Mouse (Mus musculus): ENCODE measurements around the gene C3. TPM values are rescaled to one million over a fixed set of nuclear protein-coding genes. Genes with fewer than 3 reads are reported as not detected.

The C3 gene
- polyA plus RNA-seq, 3 experiments from 2014 or later: 1.0 to 3.6 (median 1.8) TPM

DNA sequence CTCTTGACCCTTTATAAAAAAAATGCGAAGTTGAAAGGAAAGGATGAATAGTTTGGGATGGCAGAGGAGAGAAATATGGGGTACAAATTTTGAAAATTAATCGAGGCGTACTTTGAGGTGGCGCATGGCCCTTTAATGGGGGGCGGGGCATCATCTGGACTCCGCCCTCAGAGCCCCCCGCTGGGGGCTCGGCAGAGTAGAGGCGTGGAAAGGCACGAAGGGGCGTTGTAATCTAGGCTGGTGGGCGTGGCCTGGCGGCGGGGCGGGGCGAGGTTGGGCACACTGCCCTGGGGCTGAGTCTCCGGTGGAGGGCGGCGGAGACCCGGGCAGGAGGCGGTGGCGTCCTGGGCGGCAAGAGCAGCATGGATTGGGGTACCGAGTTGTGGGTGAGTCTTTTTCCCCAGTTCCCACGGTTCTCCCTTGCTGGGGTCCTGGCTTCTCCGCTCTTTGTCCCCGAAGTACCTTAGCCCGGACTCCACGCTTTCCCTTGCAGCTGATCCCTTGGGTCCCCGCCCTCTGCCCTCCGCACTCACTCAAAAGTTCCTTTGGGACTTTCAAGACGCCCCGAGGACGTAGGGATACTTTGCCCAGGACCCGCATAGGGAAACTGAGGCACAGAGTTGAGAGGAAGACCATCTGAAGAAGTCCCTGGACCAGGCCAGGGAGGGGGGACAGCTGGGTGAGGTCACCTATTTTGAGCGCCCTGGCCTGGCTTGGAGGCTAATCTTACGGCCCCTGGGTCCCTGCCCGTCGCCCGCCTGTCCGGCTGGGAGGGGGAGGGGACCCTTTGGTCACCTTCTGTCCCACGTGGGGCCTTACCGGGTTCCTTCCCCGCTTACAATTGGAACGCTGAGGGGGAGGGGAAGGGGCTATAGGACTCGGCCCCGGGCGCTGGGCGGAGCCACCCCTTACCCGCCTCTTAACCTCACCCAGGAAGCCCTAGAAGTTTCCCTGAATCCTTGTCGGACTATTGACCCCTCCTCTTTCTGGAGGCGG is 21.5 kb upstream of the C3 start, which contains the start of gene Trip10:
TSS of gene Trip10 (plus strand) at position 270 of the 996 bp plus-strand sequence.
- peak; percentile 38 for ATAC-seq

GRCm38 (mm10) chr17:57248771-57249170 is 20.8 kb upstream of the C3 start:
- no peak for ATAC-seq

DNA sequence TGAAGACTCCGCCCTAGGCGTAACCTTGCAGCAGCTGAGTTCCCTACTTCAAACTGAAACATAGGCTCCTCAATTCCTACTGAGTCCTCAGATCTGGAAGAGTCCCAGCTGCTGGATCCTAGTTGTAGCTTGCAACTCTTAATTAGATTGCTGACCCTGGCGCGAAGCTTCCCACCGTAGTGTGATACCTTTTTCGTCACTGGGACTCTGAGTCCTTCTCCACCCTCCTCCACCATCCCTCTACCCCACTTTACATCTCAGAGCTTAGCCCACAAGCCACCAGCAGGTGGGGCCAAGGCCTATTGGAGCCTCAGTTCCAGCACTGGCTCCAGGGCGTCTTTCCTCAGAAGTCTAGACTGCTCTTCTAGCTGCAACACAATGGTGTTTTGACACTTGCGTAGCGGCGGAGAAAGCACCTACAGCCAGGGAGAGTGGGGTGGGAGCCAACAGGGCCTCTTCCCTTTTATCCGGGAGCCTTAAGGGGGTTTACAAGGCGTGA is 20.3 kb upstream of the C3 start, which contains the start of gene Gpr108:
TSS of gene Gpr108 (minus strand) at position 246 of the 499 bp plus-strand sequence.
- ATAC-seq: peak; percentile 64

- peak; percentile 86 for ATAC-seq
These were observed 19.7 kb upstream of the C3 start for GRCm38 (mm10) chr17:57247393-57248200.

DNA sequence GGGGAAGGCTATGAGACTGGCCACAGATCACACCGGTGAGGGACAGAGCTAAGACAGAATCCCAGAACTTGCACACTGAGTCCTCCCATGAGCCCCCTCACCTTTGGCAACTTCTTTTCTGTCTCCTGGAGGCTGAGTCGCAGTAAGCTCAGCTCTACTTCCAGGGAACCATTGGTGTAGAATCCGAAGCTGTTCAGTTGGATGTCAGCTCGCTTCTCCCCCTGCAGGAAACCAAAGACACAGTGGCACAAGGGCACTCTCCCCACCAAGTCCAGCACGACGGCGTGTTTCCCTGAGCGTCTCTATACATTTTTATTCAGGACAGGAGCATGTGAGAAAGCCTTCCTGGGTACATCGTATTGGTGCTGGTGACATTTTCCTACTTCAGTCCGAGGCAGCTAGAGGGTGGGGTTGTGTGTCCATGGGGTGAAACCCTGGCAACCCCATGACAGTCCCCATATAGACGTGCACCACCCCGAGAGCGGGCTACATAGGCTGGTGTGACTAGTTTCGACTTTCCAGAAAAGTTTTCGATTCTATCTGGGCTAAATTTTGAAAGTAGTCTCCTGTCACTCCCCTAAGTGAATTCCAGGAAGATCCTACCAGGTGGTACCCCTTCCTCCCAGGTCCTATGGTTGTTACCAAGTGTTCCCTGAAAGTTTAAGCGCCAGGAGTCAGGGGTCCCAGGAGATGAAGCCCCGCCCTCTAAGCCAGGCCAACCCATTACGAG is 18.9 kb upstream of the C3 start:
- no peak for ATAC-seq

DNA sequence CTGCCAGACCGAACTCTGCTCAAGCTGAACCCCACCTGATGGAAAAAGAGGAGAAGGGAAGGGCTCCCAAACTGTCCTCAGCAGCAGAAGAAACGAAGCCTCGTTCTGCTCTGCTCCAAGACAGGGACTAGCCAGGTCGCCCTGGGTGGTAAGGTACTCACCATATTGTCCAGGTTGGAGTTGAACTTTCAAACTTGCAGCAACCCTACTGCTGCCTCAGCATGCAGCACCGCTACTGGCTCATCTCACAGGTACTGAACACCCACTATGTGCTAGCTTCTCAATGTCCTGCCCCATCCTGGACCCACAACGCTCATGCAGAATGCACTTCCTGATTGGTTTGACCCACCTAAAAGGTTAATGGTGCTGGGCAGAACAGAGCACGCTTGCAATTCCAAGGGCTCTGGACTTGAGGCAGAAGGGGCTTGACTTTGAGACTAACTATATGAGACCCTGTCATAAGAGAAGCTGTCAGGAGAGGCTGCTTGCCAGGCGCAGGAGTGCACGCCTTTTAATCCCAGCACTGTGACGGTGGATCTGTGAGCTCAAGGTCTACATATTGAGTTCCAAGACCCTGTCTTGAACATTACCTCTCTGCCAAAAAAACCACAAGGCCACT is 17.5 kb upstream of the C3 start:
- no peak for ATAC-seq

DNA sequence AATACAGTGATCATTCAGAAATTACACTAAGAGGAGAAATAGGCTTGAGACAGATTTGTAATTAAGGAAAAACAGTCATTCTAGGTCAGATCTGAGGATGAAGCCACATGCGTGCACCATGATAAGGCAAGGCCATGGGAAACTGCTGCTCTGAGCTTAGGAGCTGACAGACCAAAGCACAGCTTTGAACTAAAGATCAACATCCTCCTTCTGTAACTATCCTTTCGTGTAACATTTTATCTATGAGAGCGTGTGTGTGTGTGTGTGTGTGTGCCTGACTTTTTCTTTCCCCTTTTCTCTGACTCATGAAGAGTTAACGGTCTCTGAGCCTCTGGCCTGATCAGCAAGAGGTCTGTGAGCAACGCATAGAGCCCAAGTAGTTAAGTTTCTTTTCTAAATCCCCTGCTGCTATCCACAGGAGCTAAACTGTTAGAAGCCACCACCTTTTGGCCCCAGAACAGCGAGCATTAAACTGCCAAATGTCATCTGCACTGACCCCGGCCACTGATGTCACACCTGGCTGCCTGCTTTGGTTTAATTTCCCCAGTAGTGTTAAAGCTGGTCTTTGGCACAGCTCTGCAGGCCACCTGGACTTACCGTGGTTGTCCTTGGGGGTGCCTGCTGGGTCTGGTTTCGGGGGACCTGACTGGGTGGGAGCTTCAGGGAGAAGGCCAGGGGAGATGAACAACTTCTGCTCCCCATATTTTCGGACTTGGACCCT is 15.9 kb upstream of the C3 start:
- ATAC-seq: no peak

DNA sequence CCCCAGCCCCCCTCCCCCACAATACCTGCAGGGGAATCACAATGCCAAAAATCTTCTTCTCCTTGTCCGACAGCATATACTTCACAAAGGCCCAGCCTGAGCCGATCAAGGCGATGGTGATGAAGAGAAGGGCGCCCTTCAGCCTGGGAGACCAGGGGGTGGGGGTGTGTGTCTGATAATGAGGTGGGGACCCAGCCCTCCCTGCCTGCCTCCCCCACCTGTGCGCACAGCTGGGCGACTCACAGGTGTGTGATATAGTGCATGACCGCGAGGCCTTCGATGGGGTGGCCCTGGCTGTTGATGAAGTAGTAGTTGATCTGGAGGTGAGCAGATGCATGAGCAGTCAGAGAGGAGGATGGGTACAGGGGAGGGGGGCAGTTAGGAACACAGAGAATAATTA is 9.2 kb upstream of the C3 start:
- ATAC-seq: no peak

DNA sequence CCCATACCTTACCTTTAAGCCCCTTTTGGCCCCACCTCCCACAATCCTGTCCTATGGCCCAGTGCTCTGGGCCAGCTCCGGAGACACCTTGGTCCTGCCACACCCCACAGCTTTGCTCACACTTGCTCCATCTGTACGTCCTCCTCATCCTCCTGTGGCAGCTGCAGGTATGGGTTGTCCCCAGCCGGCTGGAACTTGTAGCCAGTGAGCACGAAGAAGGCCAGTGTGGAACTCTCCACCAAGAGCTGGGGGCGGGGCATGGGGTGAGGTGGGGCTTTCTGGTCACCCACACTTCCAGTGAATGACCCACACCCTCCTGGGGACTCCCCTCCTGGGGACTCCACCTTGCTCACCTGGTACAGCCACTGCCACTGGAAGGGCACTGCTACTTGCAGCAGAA is 7.9 kb upstream of the C3 start:
- no peak for ATAC-seq

DNA sequence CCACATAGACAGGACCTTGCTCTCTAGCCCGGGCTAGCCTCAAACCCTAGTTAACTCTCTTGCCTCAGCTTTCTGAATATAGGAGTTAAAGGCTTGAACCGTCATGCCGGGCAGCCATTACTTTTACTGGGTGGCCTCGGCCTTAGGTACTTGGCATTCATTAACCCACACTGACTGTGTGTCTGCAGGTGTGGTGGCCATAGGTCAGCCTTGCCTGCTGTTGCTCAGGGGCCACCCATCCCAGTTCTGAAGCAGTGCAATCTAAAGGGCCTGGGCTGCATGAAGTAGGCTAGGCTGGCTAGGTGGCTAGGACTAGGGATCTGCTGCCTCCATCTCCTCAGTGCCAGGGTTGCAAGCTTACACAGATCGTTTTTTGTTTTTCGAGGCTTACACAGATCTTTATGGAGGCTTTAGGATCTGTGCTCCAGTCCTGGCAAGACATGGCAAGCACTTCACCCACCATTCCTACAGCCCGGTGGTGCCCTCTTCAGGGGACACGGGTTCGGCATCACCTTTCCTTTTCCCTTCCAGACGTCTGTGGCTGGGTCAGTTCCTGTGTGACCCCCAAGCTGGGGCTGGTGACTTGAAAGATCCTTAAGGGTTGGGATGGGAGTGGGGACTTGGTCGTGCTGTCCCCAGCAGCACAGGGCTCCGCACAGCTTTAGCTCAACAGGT is 6.5 kb upstream of the C3 start:
- no peak for ATAC-seq

DNA sequence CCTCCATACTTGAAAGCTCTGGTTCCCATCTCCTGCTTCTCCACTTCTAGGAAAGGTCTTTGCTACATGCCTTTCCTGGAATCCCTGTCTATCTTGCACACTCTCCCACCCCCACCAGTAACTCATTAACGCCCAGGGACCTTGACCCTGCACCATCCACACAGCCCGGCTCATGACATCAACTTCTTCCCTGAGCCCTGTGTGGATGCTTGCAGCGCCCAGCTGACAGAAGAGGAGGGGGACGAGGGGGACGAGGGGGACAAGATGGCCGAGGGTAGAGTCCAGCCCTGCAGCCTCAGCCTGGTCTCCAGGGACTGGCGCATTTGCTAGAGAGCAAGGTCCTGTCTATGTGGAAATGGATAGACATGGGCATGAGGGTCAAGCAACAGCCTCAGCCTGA is 5.1 kb upstream of the C3 start:
- no peak for ATAC-seq

- ATAC-seq: no peak
These were observed 4.3 kb upstream of the C3 start for GRCm38 (mm10) chr17:57232200-57232599.

GRCm38 (mm10) chr17:57231321-57231771 is 3.4 kb upstream of the C3 start:
- no peak for ATAC-seq

GRCm38 (mm10) chr17:57230728-57231125 is 2.8 kb upstream of the C3 start:
- ATAC-seq: no peak

GRCm38 (mm10) chr17:57229851-57230727 is 2.2 kb upstream of the C3 start:
- ATAC-seq: no peak

DNA sequence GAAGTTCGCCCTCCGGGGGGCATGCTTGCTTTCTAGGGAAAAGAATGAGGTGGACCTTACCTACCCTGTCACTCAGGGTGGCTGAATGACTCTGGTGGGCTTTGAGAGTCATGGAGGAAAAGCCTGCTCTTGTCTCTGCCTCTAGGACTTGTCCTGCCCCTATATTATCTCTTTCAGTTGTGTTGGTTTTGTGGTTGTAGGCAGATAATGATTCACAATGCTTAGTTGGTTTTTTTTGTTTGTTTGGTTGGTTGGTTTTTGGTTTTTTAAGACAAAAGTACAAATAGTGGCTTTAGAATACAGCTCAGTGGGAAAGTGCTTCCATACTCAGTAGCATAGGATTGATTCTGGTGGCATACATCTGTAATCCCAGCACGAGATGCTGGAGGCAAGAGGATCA is 937 bp upstream of the C3 start:
- ATAC-seq: no peak

DNA sequence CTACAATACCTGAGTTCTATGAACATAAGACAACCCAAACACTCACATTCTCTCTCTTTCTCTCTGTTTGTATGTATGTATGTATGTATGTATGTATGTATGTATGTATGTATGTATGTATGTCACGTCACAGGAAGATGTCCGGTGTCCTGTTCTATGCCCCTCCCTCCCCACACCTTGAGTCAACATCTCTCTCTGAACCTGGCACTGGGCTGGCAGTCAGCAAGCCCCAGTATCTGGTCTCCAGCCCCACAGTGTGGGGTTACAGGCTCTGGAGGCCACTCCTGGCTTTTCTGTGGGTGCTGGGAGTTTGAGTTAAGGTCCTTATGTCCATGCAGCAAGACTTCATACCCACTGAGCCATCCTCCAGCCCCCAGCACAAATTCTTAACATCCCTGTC is 468 bp downstream of the C3 start:
- no peak for ATAC-seq

DNA sequence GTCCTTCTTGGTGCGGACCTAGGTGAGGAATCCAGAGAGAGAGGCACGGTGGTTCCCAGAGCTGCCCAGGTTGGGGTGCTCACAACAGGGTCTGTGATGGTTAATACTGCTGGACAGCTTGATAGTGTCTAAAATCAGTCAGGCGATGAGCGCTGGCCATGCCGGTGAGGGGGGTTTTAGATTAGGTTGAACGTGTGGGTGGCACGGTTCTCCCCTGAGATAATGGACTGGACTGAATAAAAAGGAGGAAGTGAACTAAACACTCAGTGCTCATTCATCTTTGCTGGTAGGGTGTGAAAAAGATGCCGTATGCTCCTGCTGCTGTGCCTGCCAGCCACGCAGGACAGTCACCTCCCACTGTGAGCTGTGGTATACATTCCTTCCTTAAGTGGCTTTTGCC is 4.6 kb downstream of the C3 start:
- ATAC-seq: no peak

- no peak for ATAC-seq
These were observed 6.0 kb downstream of the C3 start for GRCm38 (mm10) chr17:57221911-57222310.

DNA sequence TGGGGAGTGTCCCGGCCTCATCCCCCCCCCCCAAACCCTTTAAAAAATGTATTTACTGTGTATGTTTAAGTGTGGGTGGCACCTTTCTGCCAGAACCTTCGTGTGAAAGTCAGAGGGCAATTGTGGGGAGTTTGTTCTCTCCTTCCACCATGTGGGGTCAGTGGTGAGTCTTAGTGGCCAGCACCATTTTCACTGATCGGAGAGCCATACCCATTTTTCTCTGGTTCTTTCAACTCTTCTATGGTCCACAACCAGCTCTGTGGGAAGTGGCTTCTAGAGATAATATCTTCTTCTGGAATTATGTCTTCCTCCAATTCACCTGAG is 8.1 kb downstream of the C3 start:
- peak; percentile 45 for ATAC-seq
